Mouse (Mus musculus) lung, embryonic 15.5 days (tissue): ENCODE results near the gene Ube2d3. TPM values are rescaled to one million over a fixed set of nuclear protein-coding genes. Genes with fewer than 3 reads are reported as not detected.

Source experiments
- polyA plus RNA-seq: library from polyadenylated mRNA; unstranded; fragments of >200 nt; fragmentation: Nextera tagmentation; extraction: Ambion mirVana; gene quantifications from 2 replicates; pipeline ENCODE4 v1.2.1, GENCODE M21; 2015

Ube2d3 gene
- polyA plus RNA-seq, 1 experiment from 2014 or later = 516 TPM

Other genes starting within 250 kb of the Ube2d3 start
- 29.2 and 31.0 TPM in 2 replicates for gene Cenpe, start 225.6 kb upstream of the Ube2d3 start, polyA plus RNA-seq
- 7.6 TPM in 2 replicates for gene Bdh2, start 156.9 kb upstream of the Ube2d3 start, polyA plus RNA-seq
- gene Slc9b2, start 130.4 kb upstream of the Ube2d3 start, polyA plus RNA-seq = 1.2 and 1.3 TPM in 2 replicates
- 0.11 and 0.57 TPM in 2 replicates for gene Slc9b1, start 90.1 kb upstream of the Ube2d3 start, polyA plus RNA-seq
- gene Cisd2, start 14.2 kb upstream of the Ube2d3 start, polyA plus RNA-seq = 62.4 and 66.1 TPM in 2 replicates
- gene Manba, start 47.5 kb downstream of the Ube2d3 start, polyA plus RNA-seq = 10.8 TPM in 2 replicates